Mouse (Mus musculus): ENCODE measurements around the gene Olfr1219. TPM values are rescaled to one million over a fixed set of nuclear protein-coding genes. Genes with fewer than 3 reads are reported as not detected.

The Olfr1219 gene
- not detected for total RNA-seq (2023)

GRCm38 (mm10) chr2:89083413-89083812 is at the start of gene Olfr1219:
Gene Olfr1219 (minus strand): TSS chr2:89083513.

DNA sequence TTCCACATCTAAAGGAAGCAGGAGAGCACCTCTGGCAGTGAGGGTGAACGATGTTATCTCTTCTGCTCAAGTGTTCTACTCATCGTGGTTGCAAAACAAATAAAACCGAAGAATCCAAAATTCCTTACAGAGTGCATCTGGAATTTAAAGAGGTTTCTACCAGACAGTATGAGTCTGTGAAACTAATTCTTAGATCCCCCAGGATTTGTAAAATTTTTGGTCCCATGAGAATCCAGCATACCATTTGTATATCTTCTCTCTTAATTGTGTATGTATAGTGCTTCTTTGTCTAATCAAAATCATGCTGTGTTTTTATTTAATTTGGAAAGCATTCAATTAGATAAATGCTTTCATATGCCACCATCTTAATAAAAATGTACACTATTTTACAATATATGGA is 49.6 kb upstream of the Olfr1219 start, which contains the start of gene Olfr1222:
TSS of gene Olfr1222 (minus strand) at position 101 of the 400 bp plus-strand sequence.

GRCm38 (mm10) chr2:89117183-89117582 is 33.9 kb upstream of the Olfr1219 start, which contains the start of gene Olfr1221:
Gene Olfr1221 (minus strand): TSS chr2:89117283.

GRCm38 (mm10) chr2:89106735-89107134 is 23.4 kb upstream of the Olfr1219 start, which contains the start of gene Olfr1220:
Gene Olfr1220 (minus strand): TSS chr2:89106835.

DNA sequence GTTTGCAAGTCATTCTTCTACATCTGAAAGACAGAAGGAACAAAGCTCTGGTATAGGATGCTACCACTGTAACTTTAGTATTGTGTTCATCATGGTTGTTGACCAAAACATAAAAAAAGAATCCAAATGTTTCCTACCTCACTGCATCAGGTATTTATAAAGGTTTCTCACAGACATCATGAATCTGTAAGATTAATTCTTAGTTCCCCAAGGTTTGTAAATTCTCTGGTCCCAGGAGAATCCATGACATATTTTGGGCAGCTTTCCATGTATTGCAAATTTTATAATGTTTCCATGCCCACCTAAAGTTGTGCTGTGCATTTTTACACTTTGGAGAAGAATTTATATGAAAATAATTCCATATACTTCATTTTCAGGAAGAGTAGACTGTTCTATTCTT is 22.2 kb downstream of the Olfr1219 start, which contains the start of gene Olfr1218:
TSS of gene Olfr1218 (minus strand) at position 101 of the 400 bp plus-strand sequence.

DNA sequence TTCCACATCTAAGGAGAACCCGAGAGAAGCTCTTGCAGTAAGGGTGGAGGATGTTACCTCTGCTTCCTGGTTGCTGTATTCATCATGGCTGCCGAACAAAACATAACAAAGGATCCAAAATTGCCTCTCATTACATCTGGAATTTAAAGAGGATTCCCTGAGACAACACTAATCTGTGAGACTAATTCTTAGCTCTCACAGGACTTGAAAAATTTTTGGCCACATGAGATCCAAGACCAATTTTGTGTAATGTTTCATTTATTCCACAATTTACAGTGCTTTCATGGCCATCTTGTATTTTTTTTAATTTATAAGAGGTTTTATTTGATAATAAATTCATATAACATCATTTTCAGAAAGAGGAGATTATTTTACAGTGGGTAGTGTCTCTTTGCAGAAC is 51.3 kb downstream of the Olfr1219 start, which contains the start of gene Olfr1217:
TSS of gene Olfr1217 (minus strand) at position 101 of the 400 bp plus-strand sequence.

Other genes starting within 250 kb of the Olfr1219 start
- gene Olfr1204, start 234.2 kb downstream of the Olfr1219 start, total RNA-seq (2023): not detected
- gene Olfr1206, start 220.3 kb downstream of the Olfr1219 start, total RNA-seq (2023): not detected
- gene Olfr1208, start 181.2 kb downstream of the Olfr1219 start, total RNA-seq (2023): not detected
- not detected for gene Olfr1209, start 168.4 kb downstream of the Olfr1219 start, total RNA-seq (2023)
- not detected for gene Olfr1211, start 145.4 kb downstream of the Olfr1219 start, total RNA-seq (2023)
- not detected for gene Olfr1212, start 129.5 kb downstream of the Olfr1219 start, total RNA-seq (2023)
- gene Gm13762, start 103.2 kb downstream of the Olfr1219 start, total RNA-seq (2023): not detected
- not detected for gene Olfr1214, start 90.9 kb downstream of the Olfr1219 start, total RNA-seq (2023)
- not detected for gene Olfr1215, start 76.5 kb downstream of the Olfr1219 start, total RNA-seq (2023)
- gene Olfr1216, start 65.2 kb downstream of the Olfr1219 start, total RNA-seq (2023): not detected
- not detected for gene Olfr1217, start 51.4 kb downstream of the Olfr1219 start, total RNA-seq (2023)
- gene Olfr1218, start 22.3 kb downstream of the Olfr1219 start, total RNA-seq (2023): not detected
- gene Olfr1220, start 23.3 kb upstream of the Olfr1219 start, total RNA-seq (2023): not detected
- not detected for gene Olfr1221, start 33.8 kb upstream of the Olfr1219 start, total RNA-seq (2023)
- gene Olfr1222, start 49.5 kb upstream of the Olfr1219 start, total RNA-seq (2023): not detected
- gene Olfr1223, start 68.0 kb upstream of the Olfr1219 start, total RNA-seq (2023): not detected
- not detected for gene Olfr1224-ps1, start 80.6 kb upstream of the Olfr1219 start, total RNA-seq (2023)
- gene Olfr1225, start 91.2 kb upstream of the Olfr1219 start, total RNA-seq (2023): not detected
- not detected for gene Olfr1226, start 116.5 kb upstream of the Olfr1219 start, total RNA-seq (2023)
- not detected for gene Olfr1228, start 170.5 kb upstream of the Olfr1219 start, total RNA-seq (2023)
- gene Olfr1229, start 204.5 kb upstream of the Olfr1219 start, total RNA-seq (2023): not detected
- not detected for gene Olfr1230, start 213.8 kb upstream of the Olfr1219 start, total RNA-seq (2023)
- not detected for gene Olfr1231, start 223.6 kb upstream of the Olfr1219 start, total RNA-seq (2023)
- gene Olfr1232, start 246.2 kb upstream of the Olfr1219 start, total RNA-seq (2023): not detected